Mouse (Mus musculus): Measurements from ENCODE around the gene Wfdc9. TPM values are rescaled to one million over a fixed set of nuclear protein-coding genes. Genes with fewer than 3 reads are reported as not detected.
A peak's percentile ranks its signal among the peaks of the same experiment; 100 is the strongest.
"Not testable (repeated sequence)": the region's sequence is repeated elsewhere in the genome, so short reads cannot be mapped to it uniquely, and the experiment has no call there.

The Wfdc9 gene
- total RNA-seq, 4 experiments from 2014 or later = not detected

GRCm38 (mm10) chr2:164615386-164615785, 41.0 kb downstream of the Wfdc9 start:
- no peak for DNase-seq

- DNase-seq = not testable (repeated sequence)
Observed at GRCm38 (mm10) chr2:164613471-164613870, 42.9 kb downstream of the Wfdc9 start, which contains the start of the genes Wfdc6b and Wfdc8. TSS of gene Wfdc6b (plus strand) at chr2:164613522. TSS of gene Wfdc8 (minus strand) at chr2:164613626.

GRCm38 (mm10) chr2:164608781-164609180, 47.6 kb downstream of the Wfdc9 start:
- DNase-seq = peak; percentile 21

GRCm38 (mm10) chr2:164604411-164604810, 52.0 kb downstream of the Wfdc9 start:
- DNase-seq = no peak

- no peak for DNase-seq
Observed at GRCm38 (mm10) chr2:164603482-164603881, 52.9 kb downstream of the Wfdc9 start.

- DNase-seq = no peak
Observed at GRCm38 (mm10) chr2:164600179-164600578, 56.2 kb downstream of the Wfdc9 start.

Other genes with a start within 250 kb of the Wfdc9 start
- 100 to 1,000 TPM in 2 of 4 experiments, 10 to 100 TPM in 2; 89.0 to 114 (median 105) TPM for gene Sdc4, start 212.7 kb downstream of the Wfdc9 start, total RNA-seq (2022)
- 10 to 100 TPM; 26.2 to 34.8 (median 30.9) TPM for gene Sys1, start 199.6 kb downstream of the Wfdc9 start, total RNA-seq (2022)
- 1 to 10 TPM in 3 of 4 experiments, not detected in 1; 2.3 to 7.3 (median 4.6) TPM for gene Gm20458, start 195.6 kb downstream of the Wfdc9 start, total RNA-seq (2022)
- not detected for gene Trp53tg5, start 182.9 kb downstream of the Wfdc9 start, total RNA-seq (2022)
- gene Dbndd2, start 170.5 kb downstream of the Wfdc9 start, total RNA-seq (2022) = 10 to 100 TPM in 2 of 4 experiments, 1 to 10 TPM in 2; 5.4 to 18.3 (median 11.6) TPM
- gene Pigt, start 159.1 kb downstream of the Wfdc9 start, total RNA-seq (2022) = 10 to 100 TPM; 75.7 to 93.8 (median 88.6) TPM
- gene Wfdc2, start 94.2 kb downstream of the Wfdc9 start, total RNA-seq (2022) = not detected
- not detected for gene Spint3, start 83.1 kb downstream of the Wfdc9 start, total RNA-seq (2022)
- under 1 TPM; 0.38 to 0.77 (median 0.52) TPM for gene Wfdc6a, start 71.1 kb downstream of the Wfdc9 start, total RNA-seq (2022)
- not detected for gene Eppin, start 63.0 kb downstream of the Wfdc9 start, total RNA-seq (2022)
- not detected for gene Wfdc6b, start 43.1 kb downstream of the Wfdc9 start, total RNA-seq (2022)
- gene Wfdc8, start 43.0 kb downstream of the Wfdc9 start, total RNA-seq (2022) = under 1 TPM in 2 of 4 experiments, not detected in 2; 0.35 to 0.89 TPM
- gene Wfdc16, start 17.8 kb downstream of the Wfdc9 start, total RNA-seq (2022) = not detected
- not detected for gene Wfdc10, start 537 bp downstream of the Wfdc9 start, total RNA-seq (2022)
- gene Wfdc11, start 17.5 kb upstream of the Wfdc9 start, total RNA-seq (2022) = not detected
- not detected for gene Wfdc13, start 28.5 kb upstream of the Wfdc9 start, total RNA-seq (2022)
- gene Spint4, start 41.9 kb upstream of the Wfdc9 start, total RNA-seq (2022) = not detected
- not detected for gene Spint5, start 58.7 kb upstream of the Wfdc9 start, total RNA-seq (2022)
- gene Wfdc3, start 89.3 kb upstream of the Wfdc9 start, total RNA-seq (2022) = under 1 TPM; 0.31 to 0.71 (median 0.49) TPM
- 10 to 100 TPM; 35.2 to 52.1 (median 46.1) TPM for gene Dnttip1, start 89.4 kb upstream of the Wfdc9 start, total RNA-seq (2022)
- 1 to 10 TPM; 1.1 to 5.1 (median 2.0) TPM for gene Ube2c, start 113.3 kb upstream of the Wfdc9 start, total RNA-seq (2022)
- gene Tnnc2, start 123.4 kb upstream of the Wfdc9 start, total RNA-seq (2022) = not detected
- 10 to 100 TPM; 34.5 to 58.3 (median 46.7) TPM for gene Snx21, start 129.2 kb upstream of the Wfdc9 start, total RNA-seq (2022)
- 10 to 100 TPM; 32.9 to 46.5 (median 39.6) TPM for gene Acot8, start 148.3 kb upstream of the Wfdc9 start, total RNA-seq (2022)
- 1 to 10 TPM; 4.0 to 6.7 (median 5.7) TPM for gene Zswim3, start 148.5 kb upstream of the Wfdc9 start, total RNA-seq (2022)
- 10 to 100 TPM; 11.1 to 15.3 (median 13.4) TPM for gene Zswim1, start 166.1 kb upstream of the Wfdc9 start, total RNA-seq (2022)
- gene Spata25, start 172.0 kb upstream of the Wfdc9 start, total RNA-seq (2022) = under 1 TPM in 2 of 4 experiments, not detected in 2; 0.51 to 0.86 TPM
- 100 to 1,000 TPM; 103 to 166 (median 137) TPM for gene Ctsa, start 176.3 kb upstream of the Wfdc9 start, total RNA-seq (2022)
- 1 to 10 TPM in 3 of 4 experiments, under 1 TPM in 1; 0.90 to 4.9 (median 3.1) TPM for gene Neurl2, start 176.9 kb upstream of the Wfdc9 start, total RNA-seq (2022)
- gene Pltp, start 201.1 kb upstream of the Wfdc9 start, total RNA-seq (2022) = 10 to 100 TPM; 26.0 to 57.3 (median 35.5) TPM
- 10 to 100 TPM; 49.4 to 74.0 (median 65.6) TPM for gene Pcif1, start 222.7 kb upstream of the Wfdc9 start, total RNA-seq (2022)